Mouse (Mus musculus) lung, postnatal 0 days (tissue): ENCODE measurements around the gene Picalm. TPM values are rescaled to one million over a fixed set of nuclear protein-coding genes. Genes with fewer than 3 reads are reported as not detected.
"Not testable (repeated sequence)": the region's sequence is repeated elsewhere in the genome, so short reads cannot be mapped to it uniquely, and the experiment has no call there.

Experiments used
- ATAC-seq: fragments of 200-750 bp; cut with Nextera tagmentation; 2 replicates; pipeline ENCODE4 v1.8.0; 2017; ENCODE audit warnings: moderate library complexity
- DNase-seq: peaks from one replicate; pipeline ENCODE4 v3.0.0-alpha.2; 2016; ENCODE audit warnings: low spot score
- H3K27ac ChIP-seq: fragments of 300-500 bp; sonication (generic); 2 replicates; pipeline ENCODE4 v1.5.1; 2014; ENCODE audit warnings: antibody characterized with exemption, mild to moderate bottlenecking, low read length, mixed read lengths
- H3K27me3 ChIP-seq: fragments of 300-500 bp; sonication (generic); replicated peaks from 2 replicates; pipeline ENCODE4 v1.6.1; 2014; ENCODE audit warnings: low read length, mixed read lengths; ENCODE audit not compliant: insufficient read depth
- H3K36me3 ChIP-seq: fragments of 300-500 bp; sonication (generic); 2 replicates; pipeline ENCODE4 v1.6.1; 2014; ENCODE audit warnings: low read length, mixed read lengths; ENCODE audit not compliant: insufficient read depth
- H3K4me1 ChIP-seq: fragments of 300-500 bp; sonication (generic); 2 replicates; pipeline ENCODE4 v1.6.1; 2014; ENCODE audit warnings: antibody characterized with exemption, low read depth, low read length, mixed read lengths; ENCODE audit not compliant: insufficient read depth
- H3K4me2 ChIP-seq: fragments of 300-500 bp; sonication (generic); replicated peaks from 2 replicates; pipeline ENCODE4 v1.6.1; 2014; ENCODE audit warnings: low read depth, mild to moderate bottlenecking, low read length, moderate library complexity, mixed read lengths
- H3K4me3 ChIP-seq: fragments of 300-500 bp; sonication (generic); 2 replicates; pipeline ENCODE4 v1.5.1; 2014; ENCODE audit warnings: low read depth, low read length
- H3K9ac ChIP-seq: fragments of 300-500 bp; sonication (generic); replicated peaks from 2 replicates; pipeline ENCODE4 v1.6.1; 2014; ENCODE audit warnings: low read depth, mild to moderate bottlenecking
- H3K9me3 ChIP-seq: fragments of 300-500 bp; sonication (generic); 2 replicates; pipeline ENCODE4 v1.6.1; 2016; ENCODE audit warnings: low read length, mixed read lengths
- CTCF ChIP-seq: IDR thresholded peaks from 2 replicates; pipeline ENCODE4 v1.5.1; 2016; ENCODE audit warnings: antibody characterized with exemption, mild to moderate bottlenecking
- EP300 ChIP-seq: IDR thresholded peaks from 2 replicates; pipeline ENCODE4 v1.6.1; 2016; ENCODE audit warnings: antibody characterized with exemption, mild to moderate bottlenecking, control low read depth
- WGBS: fragments of 180-500 bp; shearing (Covaris S2); extraction: QIAGEN DNeasy Blood & Tissue Kit; methylation state at CpG from one replicate; pipeline ENCODE4 v1.1.7; 2014; 5-methylcytosine and 5-hydroxymethylcytosine counted together
- polyA plus RNA-seq: library from polyadenylated mRNA; unstranded; fragments of >200 nt; fragmentation: Nextera tagmentation; extraction: Ambion mirVana; gene quantifications from 2 replicates; pipeline ENCODE4 v1.2.1, GENCODE M21; 2015

The Picalm gene
- polyA plus RNA-seq, 1 experiment from 2014 or later, result 52.0 TPM

GRCm38 (mm10) chr7:90148516-90148915 lies 18.5 kb downstream of the Picalm start:
- Histone ChIP-seq H3K27me3 (no peaks in the 10 kb centered on the region), H3K27ac (no peak overlapping the region), H3K36me3 (no peaks in the 10 kb centered on the region), H3K4me1 (peaks cover 30% of the 10 kb centered on the region), H3K4me3 (no peak overlapping the region), H3K9me3 (no peaks in the 10 kb centered on the region), H3K4me2 (no peak overlapping the region), H3K9ac (no peak overlapping the region)
- DNase-seq (no peak), ATAC-seq (no peak)
- no peak for TF ChIP-seq CTCF
- no peak for TF ChIP-seq EP300
- WGBS, result 23% methylated on average over 1 of the region's 1 CpGs

- peak; percentile 84 for DNase-seq
- Histone ChIP-seq H3K4me2 (no peak overlapping the region), H3K4me1 (peaks cover 26% of the 10 kb centered on the region), H3K4me3 (no peak overlapping the region), H3K36me3 (no peaks in the 10 kb centered on the region), H3K27me3 (no peaks in the 10 kb centered on the region), H3K9ac (no peak overlapping the region), H3K27ac (no peak overlapping the region), H3K9me3 (no peaks in the 10 kb centered on the region)
- ATAC-seq, result peak; percentile 63
- TF ChIP-seq CTCF (peak; percentile 88), EP300 (no peak; the same call in 1 of the 2 replicates)
- WGBS, result 48% methylated on average over 2 of the region's 2 CpGs
Observed at GRCm38 (mm10) chr7:90150311-90150710, 20.3 kb downstream of the Picalm start.

- DNase-seq, result no peak
- TF ChIP-seq CTCF (no peak), EP300 (no peak)
- Histone ChIP-seq H3K36me3 (peaks cover 18% of the 10 kb centered on the region; the same call in 1 of the 2 replicates), H3K4me1 (no peaks in the 10 kb centered on the region), H3K27me3 (no peaks in the 10 kb centered on the region), H3K4me3 (no peak overlapping the region), H3K9me3 (no peaks in the 10 kb centered on the region), H3K27ac (no peak overlapping the region), H3K9ac (no peak overlapping the region), H3K4me2 (no peak overlapping the region)
- 85% methylated on average over 2 of the region's 2 CpGs for WGBS
- no peak for ATAC-seq
Observed at GRCm38 (mm10) chr7:90158034-90158433, 28.0 kb downstream of the Picalm start.

GRCm38 (mm10) chr7:90160598-90160997 lies 30.6 kb downstream of the Picalm start:
- Histone ChIP-seq H3K27ac (no peak overlapping the region), H3K4me1 (no peaks in the 10 kb centered on the region), H3K9ac (no peak overlapping the region), H3K4me2 (no peak overlapping the region), H3K9me3 (no peaks in the 10 kb centered on the region), H3K27me3 (no peaks in the 10 kb centered on the region), H3K4me3 (no peak overlapping the region), H3K36me3 (peaks cover 18% of the 10 kb centered on the region; the same call in 1 of the 2 replicates)
- DNase-seq, result no peak
- TF ChIP-seq EP300 (no peak), CTCF (no peak)
- ATAC-seq, result no peak
- WGBS, result 65% methylated on average over 5 of the region's 5 CpGs

GRCm38 (mm10) chr7:90164276-90164675 lies 34.3 kb downstream of the Picalm start:
- no peak for DNase-seq
- no peak overlapping the region for H3K27ac ChIP-seq
- H3K9ac ChIP-seq, result no peak overlapping the region
- no peaks in the 10 kb centered on the region for H3K27me3 ChIP-seq
- no peak for TF ChIP-seq EP300
- TF ChIP-seq CTCF, result no peak
- peaks cover 29% of the 10 kb centered on the region for H3K36me3 ChIP-seq
- H3K4me1 ChIP-seq, result no peaks in the 10 kb centered on the region
- 56% methylated on average over 1 of the region's 1 CpGs for WGBS
- no peak for ATAC-seq
- H3K4me3 ChIP-seq, result no peak overlapping the region
- H3K9me3 ChIP-seq, result no peaks in the 10 kb centered on the region
- no peak overlapping the region for H3K4me2 ChIP-seq

GRCm38 (mm10) chr7:90165970-90166369 lies 36.0 kb downstream of the Picalm start:
- no peak for ATAC-seq
- DNase-seq, result no peak
- no peak overlapping the region for H3K9ac ChIP-seq
- no peaks in the 10 kb centered on the region for H3K9me3 ChIP-seq
- 61% methylated on average over 1 of the region's 1 CpGs for WGBS
- H3K4me2 ChIP-seq, result no peak overlapping the region
- H3K4me1 ChIP-seq, result no peaks in the 10 kb centered on the region
- no peaks in the 10 kb centered on the region for H3K27me3 ChIP-seq
- H3K27ac ChIP-seq, result no peak overlapping the region
- peaks cover 23% of the 10 kb centered on the region for H3K36me3 ChIP-seq
- TF ChIP-seq CTCF (no peak), EP300 (no peak)
- no peak overlapping the region for H3K4me3 ChIP-seq

- H3K36me3 ChIP-seq, result peaks cover 14% of the 10 kb centered on the region
- not testable (repeated sequence) for ATAC-seq, DNase-seq, H3K9me3 ChIP-seq, H3K4me1 ChIP-seq, H3K27me3 ChIP-seq, H3K9ac ChIP-seq, H3K4me3 ChIP-seq, H3K4me2 ChIP-seq, H3K27ac ChIP-seq
- WGBS, result 78% methylated on average over 10 of the region's 10 CpGs
Observed at GRCm38 (mm10) chr7:90167777-90168176, 37.8 kb downstream of the Picalm start.
